Mouse (Mus musculus): ENCODE measurements at regions not wholly inside any gene's neighbourhood (a gene's known extent, or its start where the extent isn't known, plus 50 kb on each side); places are given as distances from the start of the nearest gene placed in this dataset.

DNA sequence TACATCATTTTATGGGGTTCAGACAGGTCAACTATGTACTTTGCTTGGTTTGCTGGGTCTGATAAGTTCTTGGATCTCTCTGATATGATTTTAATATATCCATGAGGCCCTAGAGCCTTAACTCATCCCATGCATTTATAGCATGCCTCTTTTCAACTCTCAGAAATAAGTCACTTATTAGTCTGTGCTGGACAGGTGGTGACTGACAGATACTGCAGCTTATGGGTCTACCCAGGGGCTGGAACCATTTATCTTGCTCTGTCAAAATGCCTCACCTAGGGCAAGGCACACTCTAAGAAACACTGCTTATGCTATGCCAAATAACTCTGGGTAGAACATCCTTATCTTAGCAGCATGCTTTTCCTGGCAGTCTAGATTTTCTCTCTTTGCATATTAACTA, 225.6 kb downstream of the Mbnl1 start:
- no peak for DNase-seq (ENCODE audit: low spot score)

DNA sequence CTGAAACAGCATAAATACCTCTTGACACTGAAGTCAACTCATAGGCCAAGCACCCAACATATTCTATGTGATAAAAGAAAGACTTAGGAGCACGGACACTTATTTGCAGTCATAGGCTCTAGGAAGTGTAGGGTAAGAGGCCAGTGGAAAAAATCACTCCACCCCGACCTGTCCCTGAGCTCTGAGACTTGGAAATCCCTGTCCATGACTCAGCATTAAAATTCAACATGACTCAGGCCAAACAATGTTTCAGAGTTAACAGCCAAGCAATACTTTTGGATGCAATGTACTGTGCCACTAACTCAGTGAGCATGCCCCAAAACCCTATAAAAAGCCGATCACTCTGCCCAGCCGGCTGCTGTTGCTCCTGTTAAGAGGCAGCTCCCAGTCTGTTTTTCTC, 234.5 kb downstream of the Mbnl1 start:
- DNase-seq (ENCODE audit: low spot score), result no peak

DNA sequence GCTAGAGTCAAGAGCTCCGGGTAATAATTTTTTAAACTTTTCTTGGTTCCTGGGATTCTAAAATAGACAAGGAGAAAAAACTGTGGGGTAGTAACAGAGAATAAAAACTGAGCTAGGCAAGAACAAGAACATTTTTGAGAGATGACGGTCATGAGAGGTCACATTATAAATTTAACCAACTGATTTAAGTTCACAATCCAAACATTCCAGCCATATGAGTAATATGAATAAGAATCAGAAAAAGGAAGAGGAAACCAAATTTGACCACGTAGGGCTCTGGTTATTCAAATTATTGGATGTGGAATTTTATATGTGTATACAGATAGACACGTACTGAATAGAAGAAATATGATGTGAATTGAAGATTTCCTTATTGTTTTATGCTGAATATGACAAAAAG, 240.3 kb downstream of the Mbnl1 start:
- no peak for DNase-seq (ENCODE audit: low spot score)

DNA sequence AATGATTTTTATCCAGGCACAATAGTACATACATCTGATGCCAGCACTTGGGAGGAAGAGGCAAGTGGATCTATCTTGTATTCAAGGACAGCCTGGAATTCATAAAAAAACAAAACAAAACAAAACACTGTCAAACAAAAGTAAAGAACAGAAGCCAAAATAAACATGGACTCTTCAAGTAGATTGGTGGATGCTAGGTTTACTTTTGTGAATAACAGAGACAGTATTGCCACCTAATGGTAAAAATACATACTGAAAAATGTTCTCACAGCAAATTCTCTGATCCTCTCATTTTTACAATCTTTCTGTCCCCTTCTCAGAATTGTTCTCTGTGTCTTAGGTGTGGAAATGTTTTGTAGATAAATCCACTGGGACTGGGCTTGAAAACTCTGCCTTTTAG, 247.7 kb downstream of the Mbnl1 start:
- DNase-seq (ENCODE audit: low spot score), result no peak

DNA sequence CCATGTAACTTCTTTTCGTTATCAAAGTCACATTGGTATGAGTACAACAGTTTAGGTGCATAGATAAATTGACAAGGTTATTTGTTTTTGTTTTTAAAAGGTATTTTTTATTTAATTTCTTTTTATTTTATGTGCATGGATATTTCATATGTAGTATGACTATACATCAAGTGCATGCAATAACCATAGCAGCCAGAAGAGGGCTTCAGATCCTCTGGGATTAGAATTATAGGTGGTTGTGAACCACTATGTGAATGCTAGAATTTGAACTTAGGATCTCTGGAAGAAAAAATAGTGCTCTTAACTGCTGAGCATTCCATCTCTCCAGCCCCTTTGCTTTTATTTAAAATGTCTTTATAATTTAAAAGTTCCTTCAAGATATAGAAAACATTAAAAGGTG, 258.7 kb downstream of the Mbnl1 start:
- DNase-seq (ENCODE audit: low spot score), result no peak

DNA sequence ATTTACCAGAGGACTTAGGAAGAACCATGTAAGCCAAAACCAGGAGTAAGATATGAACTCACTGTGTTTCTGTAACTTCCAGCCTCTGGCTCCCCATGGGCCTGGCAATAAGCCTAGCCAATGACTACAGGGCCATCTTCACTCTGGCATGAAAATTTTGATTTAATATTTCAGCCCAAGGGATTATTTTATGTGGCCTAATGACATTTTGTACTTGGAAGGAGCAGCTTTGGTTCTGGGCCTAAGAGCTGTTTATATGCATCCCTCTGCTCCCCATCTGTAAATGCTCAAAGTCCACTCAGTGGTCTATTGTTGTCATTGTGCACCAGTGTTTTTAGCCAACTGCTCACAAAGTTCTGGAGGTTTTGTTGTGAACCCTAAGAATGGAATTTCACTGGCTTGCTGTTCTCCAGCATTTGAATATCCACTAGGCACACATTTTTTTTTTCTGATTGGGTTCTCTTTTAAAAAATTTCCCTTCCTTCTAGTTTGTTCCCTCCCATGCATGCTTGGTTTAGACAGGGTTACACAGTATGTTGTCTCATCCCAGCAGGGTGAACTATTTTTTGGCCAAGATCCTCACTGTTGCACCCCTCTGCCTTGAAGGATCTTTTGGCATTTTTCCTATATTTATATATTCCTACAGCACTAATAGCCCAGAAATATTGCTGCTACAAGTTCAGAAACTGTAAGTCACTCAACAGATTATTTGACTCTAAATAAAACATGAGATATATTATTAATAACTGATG, 261.9 kb upstream of the P2ry1 start:
- no peak for DNase-seq (ENCODE audit: low spot score)

DNA sequence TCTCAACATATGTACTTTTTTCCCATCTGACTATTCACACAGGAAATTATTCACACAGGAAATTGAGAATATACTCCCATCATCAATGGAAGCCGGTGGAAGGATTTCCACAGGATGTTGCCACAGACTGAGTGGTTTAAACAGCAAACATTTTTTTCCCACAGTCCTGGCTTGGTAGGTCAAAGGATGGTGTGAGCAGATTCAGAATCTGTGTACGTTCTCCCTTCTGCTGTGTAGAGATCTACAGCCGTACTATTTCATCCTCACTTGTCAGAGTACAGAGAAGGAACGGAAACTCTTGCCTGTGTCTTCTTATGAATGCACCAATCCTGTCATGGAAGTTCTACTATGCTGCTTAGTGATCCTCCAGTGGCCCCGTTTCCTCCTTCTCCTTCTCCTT, 261.2 kb upstream of the P2ry1 start:
- DNase-seq (ENCODE audit: low spot score), result no peak

DNA sequence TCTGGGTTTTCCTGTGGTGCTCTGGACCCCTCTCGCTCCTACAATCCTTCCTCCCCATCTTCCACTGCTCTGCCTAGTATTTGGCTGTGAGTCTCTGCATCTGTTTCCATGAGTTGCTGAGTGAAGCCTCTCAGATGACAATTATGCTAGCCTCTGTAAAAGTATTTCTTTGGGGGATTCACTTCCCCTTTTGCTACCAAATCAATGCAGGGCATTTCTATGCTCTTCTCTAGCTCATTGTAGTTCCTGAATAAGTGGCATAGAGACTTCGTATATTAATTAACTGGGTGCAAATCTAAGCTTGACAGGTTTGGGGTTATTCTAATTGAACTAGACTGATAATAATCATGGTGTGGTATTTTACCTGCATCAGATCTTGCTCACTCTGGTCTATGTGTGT, 260.4 kb upstream of the P2ry1 start:
- no peak for DNase-seq (ENCODE audit: low spot score)

DNA sequence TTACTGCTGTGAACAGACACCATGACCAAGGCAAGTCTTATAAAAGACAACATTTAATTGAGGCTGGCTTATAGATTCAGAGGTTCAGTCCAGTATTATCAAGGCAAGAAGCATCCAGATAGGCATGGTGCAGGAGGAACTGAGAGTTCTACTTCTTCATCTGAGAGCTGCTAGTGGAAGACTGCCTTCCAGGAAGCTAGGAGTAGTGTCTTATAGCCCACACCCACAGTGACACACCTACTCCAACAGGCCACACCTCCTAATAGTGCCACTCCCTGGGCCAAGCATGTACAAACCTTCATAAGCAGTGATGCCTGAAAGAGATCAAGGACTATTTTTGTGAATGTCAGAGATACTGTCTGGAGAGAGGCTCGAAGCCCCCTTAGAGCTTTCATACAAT, 257.5 kb upstream of the P2ry1 start:
- DNase-seq (ENCODE audit: low spot score), result no peak

DNA sequence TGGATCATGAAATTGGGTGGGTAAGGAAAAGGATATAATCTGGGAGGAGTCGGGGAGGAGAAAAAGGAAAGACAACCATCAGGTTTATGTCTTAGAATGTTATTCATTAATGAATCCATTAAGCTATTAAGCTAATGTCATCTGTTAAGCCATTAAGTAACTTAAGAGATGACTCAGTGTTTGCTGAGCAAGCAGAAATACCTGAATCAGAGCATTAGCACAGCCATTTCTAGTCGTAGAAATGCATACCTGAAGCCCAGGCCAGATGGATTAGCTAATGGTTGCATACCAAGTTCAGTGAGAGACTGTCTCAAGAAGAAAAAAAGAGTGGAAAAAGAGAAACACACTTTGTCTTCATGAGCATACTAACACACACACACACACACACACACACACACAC, 244.0 kb upstream of the P2ry1 start:
- no peak for DNase-seq (ENCODE audit: low spot score)

DNA sequence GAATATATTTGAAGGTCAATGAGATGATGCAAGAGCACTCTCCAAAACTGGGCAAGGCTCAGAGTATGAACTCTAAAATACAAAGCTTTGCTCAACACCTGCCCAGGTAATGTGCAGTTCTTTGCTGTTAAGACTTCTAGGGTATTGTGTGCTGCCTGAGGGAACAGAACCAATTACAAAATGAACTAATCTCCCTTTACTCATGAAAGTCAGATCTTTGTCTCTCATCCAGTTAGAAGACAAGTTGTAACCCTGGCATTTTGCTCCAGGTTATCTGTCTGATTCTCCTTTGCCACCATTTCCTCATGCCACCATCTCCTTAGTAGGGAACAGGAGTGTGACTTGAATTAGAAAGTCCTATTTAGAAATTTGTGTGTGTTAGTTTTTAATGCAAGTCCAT, 243.5 kb upstream of the P2ry1 start:
- DNase-seq (ENCODE audit: low spot score), result no peak

DNA sequence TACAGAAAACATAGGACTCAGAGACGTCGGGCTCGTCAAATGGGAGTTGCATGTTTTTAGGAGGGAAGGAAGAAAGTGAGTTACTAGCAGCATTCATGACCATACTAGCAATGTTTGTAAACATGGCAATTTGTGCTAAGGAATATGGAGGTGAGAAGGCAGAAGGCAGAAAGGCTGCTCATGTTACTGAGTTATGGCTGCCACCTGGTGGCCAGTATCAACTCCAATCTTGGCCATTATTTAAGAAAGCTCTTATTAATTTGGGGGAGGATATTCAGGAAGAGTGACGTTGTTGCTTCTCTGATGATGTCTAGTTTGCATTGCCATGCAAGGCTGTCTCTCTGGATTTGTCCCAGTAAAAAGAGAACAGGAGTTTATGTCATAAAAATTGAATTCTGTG, 239.7 kb upstream of the P2ry1 start:
- peak; percentile 44 for DNase-seq (ENCODE audit: low spot score)

DNA sequence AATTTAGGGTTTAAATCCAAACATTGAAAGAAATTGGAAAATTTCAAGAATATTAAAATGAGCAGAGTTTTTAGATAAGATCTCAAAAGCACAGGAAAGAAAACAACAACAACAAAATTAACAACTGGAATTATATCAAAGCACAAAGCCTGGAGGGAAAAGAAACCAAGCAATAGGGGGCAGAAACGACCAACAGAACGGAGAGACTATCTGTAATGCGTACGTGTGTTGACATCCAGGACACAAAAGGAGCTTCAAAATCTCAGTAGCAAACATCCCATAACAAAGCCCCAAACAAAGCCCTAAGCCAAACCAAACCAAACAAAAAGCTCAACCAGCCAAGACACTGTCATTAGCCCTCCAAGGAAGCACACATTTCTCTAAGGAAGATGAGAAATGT, 237.5 kb upstream of the P2ry1 start:
- DNase-seq (ENCODE audit: low spot score), result no peak

DNA sequence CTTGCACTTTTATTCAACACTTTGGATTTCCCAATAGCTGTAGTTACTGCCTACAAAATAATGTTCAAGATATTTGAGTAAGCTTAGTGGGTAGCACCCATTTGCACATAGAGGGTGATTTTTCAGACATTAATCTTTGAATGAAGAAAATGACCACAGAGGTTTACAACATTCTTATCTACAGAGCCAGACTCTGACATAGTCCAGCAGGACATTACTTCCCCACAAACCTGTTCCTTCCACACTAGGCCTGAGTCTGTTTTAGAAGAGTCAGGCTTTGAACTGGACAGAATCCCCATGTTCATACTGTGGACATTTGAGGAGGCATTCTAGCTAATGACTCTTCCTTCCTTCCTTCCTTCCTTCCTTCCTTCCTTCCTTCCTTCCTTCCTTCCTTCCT, 233.6 kb upstream of the P2ry1 start:
- DNase-seq (ENCODE audit: low spot score), result no peak

DNA sequence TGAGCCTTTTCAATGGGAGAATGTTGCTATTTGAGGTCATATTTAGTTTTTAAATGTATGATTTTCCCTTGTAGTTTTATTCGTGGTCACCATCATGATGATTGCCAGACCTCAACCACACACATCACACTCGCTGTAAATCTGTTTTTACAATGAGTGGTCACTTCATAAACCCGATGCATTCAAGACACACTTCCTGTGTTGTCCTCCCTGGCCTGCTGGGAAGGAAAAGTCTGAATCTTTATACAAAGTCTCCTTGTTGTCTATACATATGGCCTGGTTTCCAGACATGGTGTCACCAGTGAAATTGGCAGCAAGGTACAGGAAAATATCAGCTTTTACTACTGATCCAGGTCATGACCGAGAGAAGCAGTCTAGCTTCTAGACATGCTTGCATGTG, 230.7 kb upstream of the P2ry1 start:
- DNase-seq (ENCODE audit: low spot score), result no peak

DNA sequence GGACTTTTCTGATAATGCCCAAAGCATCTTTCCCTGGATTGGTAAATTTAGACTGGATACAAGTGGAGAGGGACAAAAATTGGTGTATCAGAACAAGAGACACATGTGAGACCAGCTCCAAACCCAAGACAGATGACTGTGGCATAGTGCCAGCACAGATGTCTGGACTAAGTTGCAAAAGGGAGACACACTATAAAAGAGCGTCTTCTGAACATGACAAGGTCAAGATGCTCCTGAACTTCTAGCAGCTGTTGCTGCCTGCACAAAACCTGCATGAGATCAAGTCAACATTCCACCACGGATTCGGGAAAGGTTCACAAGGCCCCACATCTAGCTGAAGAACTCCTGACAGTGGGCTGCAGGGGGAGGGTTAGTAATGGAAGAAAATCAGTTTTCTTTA, 229.2 kb upstream of the P2ry1 start:
- no peak for DNase-seq (ENCODE audit: low spot score)

DNA sequence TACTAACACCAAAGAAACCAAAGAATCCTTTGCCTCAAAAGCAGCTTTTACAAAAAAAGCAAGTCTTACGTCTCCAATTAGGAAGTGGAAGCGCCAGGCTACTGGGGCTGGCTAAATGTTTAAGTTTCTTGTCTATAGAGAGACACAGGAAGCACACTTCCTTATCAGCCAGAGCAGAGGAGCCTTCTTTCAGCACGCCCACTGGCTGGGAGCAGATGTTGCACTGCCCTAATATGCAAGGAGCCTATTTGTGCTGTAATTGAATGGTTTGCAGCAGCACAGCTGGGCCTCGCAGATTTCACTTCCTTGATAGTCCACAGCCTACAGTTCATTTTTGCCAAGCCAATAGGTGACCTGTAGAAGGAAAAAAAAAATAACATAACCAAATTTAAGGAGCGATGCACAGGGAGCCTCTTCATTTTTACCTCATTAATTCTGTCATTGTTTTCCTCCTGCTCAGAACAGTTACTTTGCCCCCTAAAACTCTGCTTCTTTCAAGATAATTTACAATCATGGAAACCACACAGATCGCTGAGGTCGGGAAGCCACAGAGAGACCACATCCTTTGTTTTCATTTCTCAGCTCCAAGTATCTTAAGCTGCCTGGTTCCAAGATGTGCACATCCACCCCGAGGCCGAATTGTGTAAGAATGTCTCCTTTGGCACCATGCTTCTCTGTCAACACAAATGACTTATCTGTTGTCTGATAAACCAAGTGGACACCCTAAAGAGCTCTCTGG, 217.3 kb upstream of the P2ry1 start:
- DNase-seq (ENCODE audit: low spot score), result no peak

DNA sequence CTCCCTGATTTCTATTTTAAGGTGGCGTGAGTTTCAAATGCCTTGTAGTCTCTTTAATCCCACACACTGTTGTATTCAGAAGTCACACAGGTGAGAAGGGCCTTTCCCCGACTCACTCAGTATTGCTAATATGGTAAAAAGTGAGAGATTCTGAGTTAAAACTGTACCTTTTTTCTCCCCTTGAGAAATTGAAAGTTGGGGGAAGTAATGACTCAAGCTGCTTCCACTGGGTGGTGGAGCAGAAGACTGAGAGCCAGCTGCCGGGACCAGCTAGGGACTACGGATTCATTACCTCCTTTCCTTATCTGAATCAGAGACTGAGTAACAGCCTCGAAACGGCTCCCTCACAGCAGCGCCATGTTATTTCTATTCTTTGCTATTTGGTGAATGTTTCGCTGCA, 214.6 kb upstream of the P2ry1 start:
- no peak for DNase-seq (ENCODE audit: low spot score)

DNA sequence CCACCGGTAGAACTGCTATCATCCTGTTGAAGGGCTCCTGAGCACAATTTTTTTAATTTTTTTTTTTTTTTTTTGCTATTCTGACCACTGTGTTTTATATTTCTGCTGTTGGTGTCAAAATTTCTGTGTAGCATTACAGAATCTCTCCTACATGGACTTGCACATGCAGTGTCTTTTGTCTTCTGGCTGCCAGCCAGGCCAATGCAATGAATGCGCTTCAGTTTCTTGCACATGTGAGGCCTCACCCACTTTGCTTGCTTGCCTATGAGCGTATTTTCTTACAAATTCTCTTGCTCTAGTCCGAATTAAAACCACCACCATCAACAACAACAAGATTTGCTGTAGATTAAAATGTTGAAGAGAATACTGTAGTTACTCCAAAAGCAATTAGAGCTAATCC, 213.2 kb upstream of the P2ry1 start:
- no peak for DNase-seq (ENCODE audit: low spot score)

DNA sequence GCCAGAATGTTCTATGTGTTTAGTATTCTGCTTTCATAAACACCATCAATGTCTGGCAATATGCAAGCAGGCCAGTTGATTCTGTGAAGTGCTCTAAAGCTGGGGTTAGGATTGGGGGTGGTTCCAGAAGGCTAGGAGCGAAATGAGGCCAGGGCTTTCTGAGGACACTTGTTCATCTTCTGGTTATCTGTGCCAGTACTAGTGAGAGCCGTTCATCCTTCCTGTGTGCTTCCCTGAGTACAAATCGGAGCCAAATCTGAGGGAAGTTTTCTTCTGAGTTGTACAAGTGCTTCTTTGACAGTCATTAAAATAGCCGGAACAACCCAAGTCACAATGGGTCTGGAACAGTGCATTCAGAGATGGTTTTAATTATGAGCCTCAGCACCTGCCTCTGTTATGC, 210.4 kb upstream of the P2ry1 start:
- DNase-seq (ENCODE audit: low spot score), result no peak

DNA sequence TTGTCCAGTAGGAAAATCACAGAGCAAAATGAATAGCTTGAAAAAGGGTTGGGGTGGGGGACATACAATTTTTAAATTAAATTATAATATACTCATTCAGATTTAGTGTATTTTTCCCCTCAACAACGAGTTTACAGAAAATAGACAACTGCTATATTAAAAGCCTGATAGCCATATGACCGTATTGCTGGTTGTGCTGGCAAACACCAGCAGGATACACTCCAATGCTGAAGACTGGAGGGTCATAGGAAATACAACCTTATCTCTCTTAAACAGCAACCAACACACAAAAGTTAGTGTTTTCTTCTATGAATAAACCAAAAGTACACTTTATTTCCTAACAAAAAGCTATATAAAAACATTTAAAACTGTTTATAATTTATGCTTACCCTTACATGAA, 206.4 kb upstream of the P2ry1 start:
- no peak for DNase-seq (ENCODE audit: low spot score)

DNA sequence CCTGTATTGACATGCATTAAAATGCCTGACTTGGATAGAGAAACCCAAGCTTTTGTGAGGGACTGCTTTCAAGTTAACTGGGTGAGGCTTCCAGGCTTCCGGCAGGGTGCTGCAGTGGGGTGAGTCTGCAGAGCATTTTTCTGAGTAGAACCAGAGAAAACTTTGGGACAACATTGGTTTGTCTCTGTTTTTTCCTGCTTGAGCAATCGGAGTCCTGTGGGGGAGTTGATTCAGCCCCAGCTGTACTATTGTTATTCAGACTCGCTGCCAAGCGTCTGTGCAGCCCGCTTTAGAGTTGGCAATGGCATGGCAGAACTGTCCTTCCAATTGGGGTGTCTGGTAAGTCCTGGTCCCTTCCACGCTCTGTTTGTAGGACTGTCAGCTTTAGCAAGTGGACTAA, 204.8 kb upstream of the P2ry1 start:
- no peak for DNase-seq (ENCODE audit: low spot score)

DNA sequence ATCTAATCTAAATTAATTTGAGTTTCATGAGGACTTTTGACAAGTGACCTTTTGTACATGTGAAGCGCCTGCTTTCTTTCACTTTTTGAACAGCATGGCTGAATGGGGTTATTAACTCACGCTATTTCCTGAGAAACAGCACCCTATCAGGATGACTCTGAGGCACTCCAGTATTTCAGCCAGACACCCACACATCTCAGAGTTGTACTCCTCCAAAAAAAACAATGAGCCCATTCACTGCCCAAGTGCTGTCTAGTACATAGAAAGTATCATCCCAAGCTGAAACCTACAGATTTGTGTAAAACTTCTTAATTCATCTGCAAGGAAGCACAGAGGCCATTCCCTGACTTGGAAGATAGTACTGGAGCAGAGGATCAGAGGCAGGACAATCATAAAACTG, 204.1 kb upstream of the P2ry1 start:
- DNase-seq (ENCODE audit: low spot score), result no peak

DNA sequence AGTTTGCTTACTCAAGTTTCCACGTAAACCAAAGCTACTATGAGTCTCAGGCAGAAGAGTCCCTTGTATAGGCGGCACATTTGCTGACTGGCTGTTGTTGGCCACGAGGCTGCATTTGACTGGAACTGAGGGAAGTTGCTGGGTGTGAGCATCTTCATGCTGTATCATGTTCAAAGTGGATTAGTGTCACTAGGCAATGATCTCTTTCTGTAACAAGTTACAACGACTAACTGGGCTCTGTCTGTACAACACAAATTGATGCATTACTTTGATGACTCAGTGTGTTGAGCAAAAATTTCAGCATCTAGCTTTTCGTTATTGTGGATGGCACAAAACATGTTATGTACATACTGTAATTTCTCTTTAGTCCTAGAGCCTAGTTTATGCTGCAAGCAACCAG, 203.7 kb upstream of the P2ry1 start:
- DNase-seq (ENCODE audit: low spot score), result no peak

Measured in MN1 (cell line).